Comparison of ENCODE assay signal across 21 mouse cellular contexts in genomic region chr7:116206806-116207571, GRCm38 (mm10).
DNase-seq lines count a peak whose midpoint lies in the region; ATAC-seq and TF ChIP-seq lines count a peak whose summit lies in the region.
"Had no signal": no experiment of that assay in that cellular context is flagged by ENCODE, and none has a peak within 500 bp of the region (broad histone marks: within the 10 kb centered on the region; RNA-seq: fewer than 3 reads in every experiment).

No protein-coding gene starts in this region.

- H3K4me2 ChIP-seq in kidney, embryonic 14.5 days (replicated peaks; ENCODE audit: low read depth, low read length), result no peak overlapping the region
- H3K4me2 ChIP-seq in heart, postnatal 0 days (ENCODE audit: low read depth, low read length), result no peak overlapping the region
- H3K4me2 ChIP-seq: liver, embryonic 12.5 days; midbrain, embryonic 11.5 days had no signal

- H3K9me3 ChIP-seq in kidney, embryonic 14.5 days (ENCODE audit: control insufficient read depth, low read length), result no peaks in the 10 kb centered on the region
- no peaks in the 10 kb centered on the region for H3K9me3 ChIP-seq in heart, postnatal 0 days (replicated peaks; ENCODE audit: control insufficient read depth, low read length)
- H3K9me3 ChIP-seq: hindbrain, embryonic 10.5 days; limb, embryonic 10.5 days; liver, embryonic 12.5 days had no signal

- H3K4me3 ChIP-seq in gastrocnemius, adult 2 months, result no peak overlapping the region
- H3K4me3 ChIP-seq in kidney, adult 2 months (ENCODE audit: insufficient read depth, low read depth, low read length), result no peak overlapping the region
- H3K4me3 ChIP-seq in kidney, embryonic 14.5 days (ENCODE audit: low read length), result no peak overlapping the region
- H3K4me3 ChIP-seq in heart, postnatal 0 days (ENCODE audit: low read depth, low read length), result no peak overlapping the region
- H3K4me3 ChIP-seq: hindbrain, embryonic 10.5 days; layer of hippocampus, adult 2 months; limb, embryonic 10.5 days; liver, embryonic 12.5 days had no signal

- no peaks in the 10 kb centered on the region for H3K36me3 ChIP-seq in kidney, adult 2 months (ENCODE audit: control insufficient read depth, insufficient read depth, low read length)
- no peaks in the 10 kb centered on the region for H3K36me3 ChIP-seq in kidney, embryonic 14.5 days (ENCODE audit: control insufficient read depth, insufficient read depth, low read length)
- no peaks in the 10 kb centered on the region for H3K36me3 ChIP-seq in heart, postnatal 0 days (replicated peaks; ENCODE audit: control insufficient read depth, insufficient read depth, low read length)
- H3K36me3 ChIP-seq: hindbrain, embryonic 10.5 days; limb, embryonic 10.5 days; liver, embryonic 12.5 days had no signal

- peak overlapping the region; percentile 16; the same call in 1 of the 2 replicates for H3K27ac ChIP-seq in gastrocnemius, adult 2 months
- no peak overlapping the region for H3K27ac ChIP-seq in kidney, adult 2 months (ENCODE audit: insufficient read depth, low read depth, low read length)
- H3K27ac ChIP-seq in kidney, embryonic 14.5 days (ENCODE audit: low read depth, low read length), result no peak overlapping the region
- peak overlapping the region; percentile 22; the same call in 1 of the 2 replicates for H3K27ac ChIP-seq in heart, postnatal 0 days (ENCODE audit: low read depth)
- H3K27ac ChIP-seq: hindbrain, embryonic 10.5 days; layer of hippocampus, adult 2 months; limb, embryonic 10.5 days; liver, embryonic 12.5 days had no signal

- TF ChIP-seq CTCF in gastrocnemius, adult 2 months (IDR thresholded peaks at IDR 0.05), result no peak
- no peak for TF ChIP-seq CTCF in kidney, adult 2 months (conservative IDR thresholded peaks at IDR 0.05; ENCODE audit: insufficient read depth, insufficient read length, low read depth, low read length)
- TF ChIP-seq CTCF in heart, postnatal 0 days (IDR thresholded peaks at IDR 0.05; ENCODE audit: low read depth), result no peak

- H3K4me1 ChIP-seq in kidney, adult 2 months (ENCODE audit: control insufficient read depth, insufficient read depth, low read length), result peaks cover 27% of the 10 kb centered on the region; the same call in 1 of the 2 replicates
- H3K4me1 ChIP-seq in kidney, embryonic 14.5 days (ENCODE audit: control insufficient read depth, insufficient read depth, low read length), result peaks cover 16% of the 10 kb centered on the region; the same call in 1 of the 2 replicates
- H3K4me1 ChIP-seq in heart, postnatal 0 days (ENCODE audit: control insufficient read depth, insufficient read depth), result peaks cover 24% of the 10 kb centered on the region

- intact Hi-C loops in gastrocnemius, adult 2 months (cut with DNase I), result no loop called here
- intact Hi-C loops in gastrocnemius, postnatal 14 days (cut with DNase I; ENCODE audit: low total_unique reads), result no loop called here

- DNase-seq in gastrocnemius, adult 2 months, result no peak
- DNase-seq in gastrocnemius, postnatal 14 days, result no peak
- peak; percentile 16 for DNase-seq in kidney, adult 2 months
- peak; percentile 90 for DNase-seq in R1 (ENCODE audit: low read depth, low spot score)
- no peak for DNase-seq in heart, postnatal 0 days (ENCODE audit: low spot score)
- DNase-seq in frontal cortex, postnatal 36 days (ENCODE audit: low spot score in 2 of 2), result no peak
- no peak for DNase-seq in urinary bladder, postnatal 4 days (ENCODE audit: low spot score in 2 of 2)
- DNase-seq: adrenal gland, postnatal 14 days; cerebellum, adult 8-10 months; forebrain, postnatal 0 days; kidney, postnatal 10 days; right cerebral cortex, postnatal 25 days; thymus, postnatal 25 days had no signal

- H3K27me3 ChIP-seq in kidney, adult 2 months (replicated peaks; ENCODE audit: control insufficient read depth, insufficient read depth, low read length), result no peaks in the 10 kb centered on the region
- no peaks in the 10 kb centered on the region for H3K27me3 ChIP-seq in kidney, embryonic 14.5 days (ENCODE audit: control insufficient read depth, insufficient read depth, low read length)
- H3K27me3 ChIP-seq in heart, postnatal 0 days (ENCODE audit: control insufficient read depth, insufficient read depth, low read length), result no peaks in the 10 kb centered on the region

- no peak for TF ChIP-seq POLR2A in kidney, adult 2 months (IDR thresholded peaks at IDR 0.05; ENCODE audit: low read depth, low read length)

- no peak overlapping the region for H3K9ac ChIP-seq in kidney, embryonic 14.5 days (ENCODE audit: low read depth, low read length)
- no peak overlapping the region for H3K9ac ChIP-seq in heart, postnatal 0 days (replicated peaks; ENCODE audit: low read depth, low read length)
- H3K9ac ChIP-seq: forebrain, postnatal 0 days; liver, embryonic 12.5 days had no signal

- WGBS in kidney, adult 2 months, result 56% methylated on average over 7 of the region's 7 CpGs
- WGBS in kidney, embryonic 14.5 days, result 57% methylated on average over 7 of the region's 7 CpGs
- WGBS in heart, postnatal 0 days, result 45% methylated on average over 7 of the region's 7 CpGs

- no peak for ATAC-seq in kidney, embryonic 14.5 days (ENCODE audit: low FRiP score, low TSS enrichment)
- peak; percentile 65 for ATAC-seq in heart, postnatal 0 days (ENCODE audit: insufficient read depth, low read depth)
- ATAC-seq: activated CD4-positive, CD25-positive, alpha-beta regulatory T cell, adult 4 months; forebrain, postnatal 0 days; inflammation-experienced regulatory T-cells, adult 6 months; liver, embryonic 12.5 days had no signal

- TF ChIP-seq EP300 in heart, postnatal 0 days (IDR thresholded peaks at IDR 0.05; ENCODE audit: low read depth), result no peak

Comparison
In these comparisons a context has a peak if more than half of its experiments do, and no peak if none do; other contexts are left out.
1. DNase-seq: peak in kidney, adult 2 months (single experiment) and R1 (single experiment); none in gastrocnemius, adult 2 months (single experiment), gastrocnemius, postnatal 14 days (single experiment), heart, postnatal 0 days (single experiment), frontal cortex, postnatal 36 days (0 of 2) and urinary bladder, postnatal 4 days (0 of 2).
2. H3K27ac ChIP-seq: peak in gastrocnemius, adult 2 months (single experiment) and heart, postnatal 0 days (single experiment); none in kidney, adult 2 months (single experiment) and kidney, embryonic 14.5 days (single experiment).